Mouse (Mus musculus): ENCODE measurements at regions not wholly inside any gene's neighbourhood (a gene's known extent, or its start where the extent isn't known, plus 50 kb on each side); places are given as distances from the start of the nearest gene placed in this dataset.
A peak's percentile ranks its signal among the peaks of the same experiment; 100 is the strongest.
"Not testable (repeated sequence)": the region's sequence is repeated elsewhere in the genome, so short reads cannot be mapped to it uniquely, and the experiment has no call there.

GRCm38 (mm10) chr14:33722379-33723145 lies 133.6 kb downstream of the Ptpn20 start:
- H3K4me1 ChIP-seq (replicated peaks; ENCODE audit: control insufficient read depth, insufficient read depth, low read length); H3K36me3 ChIP-seq (ENCODE audit: control insufficient read depth, insufficient read depth); H3K9ac ChIP-seq (replicated peaks; ENCODE audit: low read depth, low read length); H3K27me3 ChIP-seq (replicated peaks; ENCODE audit: control insufficient read depth, insufficient read depth, low read length); H3K27ac ChIP-seq (ENCODE audit: low read length); H3K9me3 ChIP-seq (ENCODE audit: control insufficient read depth, low read length); H3K4me3 ChIP-seq (replicated peaks; ENCODE audit: low read length); ATAC-seq; H3K4me2 ChIP-seq (ENCODE audit: low read length): not testable (repeated sequence)
- WGBS, result 89% methylated on average over 5 of the region's 5 CpGs

GRCm38 (mm10) chr14:33726500-33726899 lies 137.5 kb downstream of the Ptpn20 start:
- ATAC-seq, result no peak
- Histone ChIP-seq H3K4me1 (replicated peaks; ENCODE audit: control insufficient read depth, insufficient read depth, low read length) (peaks cover 4% of the 10 kb centered on the region; the same call in 1 of the 2 replicates), H3K4me3 (replicated peaks; ENCODE audit: low read length) (no peak overlapping the region), H3K4me2 (ENCODE audit: low read length) (no peak overlapping the region), H3K27me3 (replicated peaks; ENCODE audit: control insufficient read depth, insufficient read depth, low read length) (no peaks in the 10 kb centered on the region), H3K36me3 (ENCODE audit: control insufficient read depth, insufficient read depth) (no peaks in the 10 kb centered on the region), H3K9ac (replicated peaks; ENCODE audit: low read depth, low read length) (no peak overlapping the region), H3K9me3 (ENCODE audit: control insufficient read depth, low read length) (no peaks in the 10 kb centered on the region), H3K27ac (ENCODE audit: low read length) (no peak overlapping the region)
- WGBS, result 93% methylated on average over 10 of the region's 10 CpGs

- WGBS, result 53% methylated on average over 14 of the region's 14 CpGs
- no peak overlapping the region for H3K27ac ChIP-seq (ENCODE audit: low read length)
- H3K36me3 ChIP-seq (ENCODE audit: control insufficient read depth, insufficient read depth), result no peaks in the 10 kb centered on the region
- no peaks in the 10 kb centered on the region for H3K27me3 ChIP-seq (replicated peaks; ENCODE audit: control insufficient read depth, insufficient read depth, low read length)
- H3K4me3 ChIP-seq (replicated peaks; ENCODE audit: low read length), result no peak overlapping the region
- no peak overlapping the region for H3K9ac ChIP-seq (replicated peaks; ENCODE audit: low read depth, low read length)
- H3K9me3 ChIP-seq (ENCODE audit: control insufficient read depth, low read length), result no peaks in the 10 kb centered on the region
- no peak overlapping the region for H3K4me2 ChIP-seq (ENCODE audit: low read length)
- peak; percentile 57; the same call in 1 of the 2 replicates for ATAC-seq
- peaks cover 4% of the 10 kb centered on the region; the same call in 1 of the 2 replicates for H3K4me1 ChIP-seq (replicated peaks; ENCODE audit: control insufficient read depth, insufficient read depth, low read length)
Measured at GRCm38 (mm10) chr14:33729115-33729884, 140.3 kb downstream of the Ptpn20 start.

GRCm38 (mm10) chr14:33732698-33733097 lies 143.7 kb downstream of the Ptpn20 start:
- Histone ChIP-seq H3K4me1 (replicated peaks; ENCODE audit: control insufficient read depth, insufficient read depth, low read length) (peaks cover 7% of the 10 kb centered on the region; the same call in 1 of the 2 replicates), H3K9ac (replicated peaks; ENCODE audit: low read depth, low read length) (no peak overlapping the region), H3K36me3 (ENCODE audit: control insufficient read depth, insufficient read depth) (no peaks in the 10 kb centered on the region), H3K4me2 (ENCODE audit: low read length) (no peak overlapping the region), H3K27me3 (replicated peaks; ENCODE audit: control insufficient read depth, insufficient read depth, low read length) (no peaks in the 10 kb centered on the region), H3K9me3 (ENCODE audit: control insufficient read depth, low read length) (no peaks in the 10 kb centered on the region), H3K4me3 (replicated peaks; ENCODE audit: low read length) (no peak overlapping the region), H3K27ac (ENCODE audit: low read length) (no peak overlapping the region)
- WGBS, result 43% methylated on average over 5 of the region's 5 CpGs
- ATAC-seq, result no peak

GRCm38 (mm10) chr14:33734446-33735043 lies 145.5 kb downstream of the Ptpn20 start:
- H3K27ac ChIP-seq (ENCODE audit: low read length), result no peak overlapping the region
- H3K27me3 ChIP-seq (replicated peaks; ENCODE audit: control insufficient read depth, insufficient read depth, low read length), result no peaks in the 10 kb centered on the region
- no peak overlapping the region for H3K4me3 ChIP-seq (replicated peaks; ENCODE audit: low read length)
- 44% methylated on average over 5 of the region's 5 CpGs for WGBS
- no peaks in the 10 kb centered on the region for H3K36me3 ChIP-seq (ENCODE audit: control insufficient read depth, insufficient read depth)
- H3K9ac ChIP-seq (replicated peaks; ENCODE audit: low read depth, low read length), result no peak overlapping the region
- H3K9me3 ChIP-seq (ENCODE audit: control insufficient read depth, low read length), result no peaks in the 10 kb centered on the region
- peak; percentile 67 for ATAC-seq
- H3K4me2 ChIP-seq (ENCODE audit: low read length), result no peak overlapping the region
- peaks cover 4% of the 10 kb centered on the region; the same call in 1 of the 2 replicates for H3K4me1 ChIP-seq (replicated peaks; ENCODE audit: control insufficient read depth, insufficient read depth, low read length)

- H3K36me3 ChIP-seq (ENCODE audit: control insufficient read depth, insufficient read depth), result no peaks in the 10 kb centered on the region
- H3K4me2 ChIP-seq (ENCODE audit: low read length), result no peak overlapping the region
- H3K27ac ChIP-seq (ENCODE audit: low read length), result no peak overlapping the region
- H3K27me3 ChIP-seq (replicated peaks; ENCODE audit: control insufficient read depth, insufficient read depth, low read length), result no peaks in the 10 kb centered on the region
- H3K9ac ChIP-seq (replicated peaks; ENCODE audit: low read depth, low read length), result no peak overlapping the region
- ATAC-seq, result no peak
- H3K9me3 ChIP-seq (ENCODE audit: control insufficient read depth, low read length), result no peaks in the 10 kb centered on the region
- H3K4me3 ChIP-seq (replicated peaks; ENCODE audit: low read length), result no peak overlapping the region
- H3K4me1 ChIP-seq (replicated peaks; ENCODE audit: control insufficient read depth, insufficient read depth, low read length), result peaks cover 4% of the 10 kb centered on the region; the same call in 1 of the 2 replicates
- WGBS, result 86% methylated on average over 3 of the region's 3 CpGs
Measured at GRCm38 (mm10) chr14:33735653-33736052, 146.6 kb downstream of the Ptpn20 start.

GRCm38 (mm10) chr14:33746181-33746580 lies 157.2 kb downstream of the Ptpn20 start:
- no peaks in the 10 kb centered on the region for H3K27me3 ChIP-seq (replicated peaks; ENCODE audit: control insufficient read depth, insufficient read depth, low read length)
- H3K4me1 ChIP-seq (replicated peaks; ENCODE audit: control insufficient read depth, insufficient read depth, low read length), result no peaks in the 10 kb centered on the region
- no peak overlapping the region for H3K27ac ChIP-seq (ENCODE audit: low read length)
- whole genome bisulfite sequencing, result 81% methylated on average over 4 of the region's 4 CpGs
- no peak overlapping the region for H3K4me3 ChIP-seq (replicated peaks; ENCODE audit: low read length)
- no peaks in the 10 kb centered on the region for H3K36me3 ChIP-seq (ENCODE audit: control insufficient read depth, insufficient read depth)
- H3K4me2 ChIP-seq (ENCODE audit: low read length), result no peak overlapping the region
- no peaks in the 10 kb centered on the region for H3K9me3 ChIP-seq (ENCODE audit: control insufficient read depth, low read length)
- no peak for ATAC-seq
- H3K9ac ChIP-seq (replicated peaks; ENCODE audit: low read depth, low read length), result no peak overlapping the region

- 0 out of 2 replicates have a peak overlapping the region, but pooled peaks have one; percentile 2 for H3K4me2 ChIP-seq (ENCODE audit: low read length)
- H3K9ac ChIP-seq (replicated peaks; ENCODE audit: low read depth, low read length), result no peak overlapping the region
- no peaks in the 10 kb centered on the region for H3K9me3 ChIP-seq (ENCODE audit: control insufficient read depth, low read length)
- 0 out of 2 replicates have a peak, but pooled peaks cover 4% of the 10 kb centered on the region for H3K4me1 ChIP-seq (replicated peaks; ENCODE audit: control insufficient read depth, insufficient read depth, low read length)
- no peaks in the 10 kb centered on the region for H3K36me3 ChIP-seq (ENCODE audit: control insufficient read depth, insufficient read depth)
- WGBS, result 49% methylated on average over 7 of the region's 7 CpGs
- no peak overlapping the region for H3K4me3 ChIP-seq (replicated peaks; ENCODE audit: low read length)
- no peaks in the 10 kb centered on the region for H3K27me3 ChIP-seq (replicated peaks; ENCODE audit: control insufficient read depth, insufficient read depth, low read length)
- H3K27ac ChIP-seq (ENCODE audit: low read length), result no peak overlapping the region
- ATAC-seq, result no peak; the same call in 1 of the 2 replicates
Measured at GRCm38 (mm10) chr14:33759656-33760055, 163.7 kb upstream of the Gdf10 start.

- ATAC-seq, result no peak
Measured at GRCm38 (mm10) chr14:33763641-33764046, 159.7 kb upstream of the Gdf10 start.

More at GRCm38 (mm10) chr14:33763641-33764046, 159.7 kb upstream of the Gdf10 start:
- Histone ChIP-seq H3K9me3 (ENCODE audit: control insufficient read depth, low read length) (no peaks in the 10 kb centered on the region), H3K27ac (ENCODE audit: low read length) (no peak overlapping the region), H3K36me3 (ENCODE audit: control insufficient read depth, insufficient read depth) (no peaks in the 10 kb centered on the region), H3K4me3 (replicated peaks; ENCODE audit: low read length) (no peak overlapping the region), H3K27me3 (replicated peaks; ENCODE audit: control insufficient read depth, insufficient read depth, low read length) (no peaks in the 10 kb centered on the region), H3K4me1 (replicated peaks; ENCODE audit: control insufficient read depth, insufficient read depth, low read length) (0 out of 2 replicates have a peak, but pooled peaks cover 4% of the 10 kb centered on the region), H3K4me2 (ENCODE audit: low read length) (no peak overlapping the region), H3K9ac (replicated peaks; ENCODE audit: low read depth, low read length) (no peak overlapping the region)
- WGBS, result 69% methylated on average over 3 of the region's 3 CpGs

Data from forebrain, embryonic 16.5 days (tissue).